Mouse (Mus musculus) liver, embryonic 14.5 days (tissue): Measurements from ENCODE around the gene Anapc15. TPM values are rescaled to one million over a fixed set of nuclear protein-coding genes. Genes with fewer than 3 reads are reported as not detected.
A peak's percentile ranks its signal among the peaks of the same experiment; 100 is the strongest.

Experiments used
- ATAC-seq: fragments of 200-750 bp; cut with Nextera tagmentation; 2 replicates; pipeline ENCODE4 v1.8.0; 2017; ENCODE audit warnings: moderate number of reproducible peaks, mild to moderate bottlenecking, moderate library complexity; ENCODE audit not compliant: insufficient read depth
- DNase-seq, 3 experiments: peaks; one replicate each; pipeline ENCODE4 v3.0.0-alpha.2; 2012 to 2013; ENCODE audit warnings: low read depth in 3 of 3, low spot score in 3 of 3
- H3K27ac ChIP-seq: fragments of 300-500 bp; sonication (generic); 2 replicates; pipeline ENCODE4 v1.5.1; 2014; ENCODE audit warnings: moderate library complexity, mild to moderate bottlenecking, control low read depth, inconsistent platforms
- H3K27me3 ChIP-seq: fragments of 300-500 bp; sonication (generic); 2 replicates; pipeline ENCODE4 v1.6.1; 2014; ENCODE audit warnings: mild to moderate bottlenecking, low read length, moderate library complexity; ENCODE audit not compliant: control insufficient read depth, insufficient read depth
- H3K36me3 ChIP-seq: fragments of 300-500 bp; sonication (generic); replicated peaks from 2 replicates; pipeline ENCODE4 v1.6.1; 2014; ENCODE audit warnings: low read depth; ENCODE audit not compliant: control insufficient read depth, insufficient read depth
- H3K4me1 ChIP-seq, 2 experiments: fragments of 200-500 bp in 1 of 2; fragments of 300-500 bp in 1 of 2; sonication (generic) in 1 of 2; replicated peaks; 2 replicates each; pipeline ENCODE4 v1.6.1; 2012 to 2014; ENCODE audit warnings: antibody characterized with exemption in 1 of 2, inconsistent platforms in 1 of 2, low read length in 1 of 2; ENCODE audit not compliant: control insufficient read depth in 2 of 2, insufficient read depth in 2 of 2
- H3K4me2 ChIP-seq: fragments of 300-500 bp; sonication (generic); 2 replicates; pipeline ENCODE4 v1.6.1; 2014; ENCODE audit warnings: low read depth, mild to moderate bottlenecking, control low read depth, moderate library complexity
- H3K4me3 ChIP-seq, 2 experiments: fragments of 200-500 bp in 1 of 2; fragments of 300-500 bp in 1 of 2; sonication (generic) in 1 of 2; 2 replicates each; pipeline ENCODE4 v1.5.1; 2012 to 2014; ENCODE audit warnings: low read depth in 2 of 2, low read length in 2 of 2, mild to moderate bottlenecking in 2 of 2, control low read depth in 1 of 2, inconsistent platforms in 1 of 2, moderate library complexity in 1 of 2; ENCODE audit not compliant: insufficient read depth in 1 of 2
- H3K9ac ChIP-seq: fragments of 300-500 bp; sonication (generic); replicated peaks from 2 replicates; pipeline ENCODE4 v1.6.1; 2014; ENCODE audit warnings: mild to moderate bottlenecking, control low read depth, moderate library complexity
- H3K9me3 ChIP-seq: fragments of 300-500 bp; sonication (generic); 2 replicates; pipeline ENCODE4 v1.6.1; 2016; ENCODE audit warnings: low read length, mixed read lengths; ENCODE audit not compliant: control insufficient read depth
- CTCF ChIP-seq: IDR thresholded peaks from 2 replicates; pipeline ENCODE4 v1.5.1; 2016; ENCODE audit warnings: antibody characterized with exemption, low read depth, control low read depth
- EP300 ChIP-seq: IDR thresholded peaks from 2 replicates; pipeline ENCODE4 v1.6.1; 2016; ENCODE audit warnings: antibody characterized with exemption, low read depth
- WGBS: fragments of 180-500 bp; shearing (Covaris S2); extraction: QIAGEN DNeasy Blood & Tissue Kit; methylation state at CpG from one replicate; pipeline ENCODE4 v1.1.7; 2014; ENCODE audit not compliant: insufficient replicate concordance; 5-methylcytosine and 5-hydroxymethylcytosine counted together
- polyA plus RNA-seq, 2 experiments: library from polyadenylated mRNA; depleted of rRNA in 1 of 2; stranded (reverse) in 1 of 2; unstranded in 1 of 2; fragments of >200 nt; fragmentation: Nextera tagmentation in 1 of 2; extraction: Ambion mirVana in 1 of 2; gene quantifications; 2 replicates each; pipeline versions ENCODE4 v1.2.1 to v1.2.3; 2012 to 2014

The Anapc15 gene
- polyA plus RNA-seq, 2 experiments, result 51.9 to 54.6 TPM

DNA sequence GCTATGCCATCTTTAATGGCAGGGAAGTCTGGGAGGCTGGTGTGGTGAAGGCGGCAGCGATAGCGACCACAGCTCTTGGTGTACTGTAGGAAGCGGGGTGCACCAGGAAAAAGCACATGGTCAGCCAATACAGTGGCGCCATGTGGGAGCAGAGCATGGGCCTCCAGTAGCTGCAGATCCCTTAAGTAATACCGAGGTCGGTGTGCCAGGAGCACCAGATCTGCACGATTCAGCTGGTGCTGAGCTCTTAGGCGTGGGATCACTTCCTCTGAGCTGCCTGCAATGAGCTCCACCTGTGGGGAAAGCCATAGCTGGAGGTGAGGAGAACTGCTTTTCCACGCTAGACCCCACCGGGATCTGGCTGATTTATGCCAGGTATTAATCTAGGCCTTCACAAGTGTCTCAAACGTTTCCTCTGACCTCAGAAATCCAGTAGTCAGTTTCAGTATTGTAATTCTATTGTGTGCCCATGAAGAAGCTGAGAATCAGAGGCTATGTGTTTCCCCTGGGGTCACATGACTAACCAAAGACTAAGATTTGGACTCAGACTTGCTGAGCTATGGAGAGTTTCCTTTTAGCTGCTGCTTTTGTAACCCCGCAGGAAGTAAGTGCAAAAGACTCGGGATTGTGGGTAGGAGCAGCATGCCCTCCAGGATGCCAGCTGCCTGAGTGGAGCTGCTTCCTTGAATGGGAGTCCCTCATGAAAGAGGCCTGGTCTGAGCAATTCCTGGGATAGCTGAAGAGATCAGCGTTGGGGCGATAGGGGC, 37.0 kb downstream of the Anapc15 start:
- no peak for TF ChIP-seq CTCF
- no peak for TF ChIP-seq EP300
- ATAC-seq, result no peak
- Histone ChIP-seq H3K9ac (no peak overlapping the region), H3K9me3 (no peaks in the 10 kb centered on the region), H3K4me3 (no peak overlapping the region), H3K4me2 (no peak overlapping the region), H3K4me1 (peaks cover 12 to 13% of the 10 kb centered on the region in 2 experiments), H3K27me3 (no peaks in the 10 kb centered on the region), H3K27ac (no peak overlapping the region), H3K36me3 (no peaks in the 10 kb centered on the region; the same call in 1 of the 2 replicates)
- DNase-seq, result no peak
- 81% methylated on average over 16 of the region's 16 CpGs for WGBS

DNA sequence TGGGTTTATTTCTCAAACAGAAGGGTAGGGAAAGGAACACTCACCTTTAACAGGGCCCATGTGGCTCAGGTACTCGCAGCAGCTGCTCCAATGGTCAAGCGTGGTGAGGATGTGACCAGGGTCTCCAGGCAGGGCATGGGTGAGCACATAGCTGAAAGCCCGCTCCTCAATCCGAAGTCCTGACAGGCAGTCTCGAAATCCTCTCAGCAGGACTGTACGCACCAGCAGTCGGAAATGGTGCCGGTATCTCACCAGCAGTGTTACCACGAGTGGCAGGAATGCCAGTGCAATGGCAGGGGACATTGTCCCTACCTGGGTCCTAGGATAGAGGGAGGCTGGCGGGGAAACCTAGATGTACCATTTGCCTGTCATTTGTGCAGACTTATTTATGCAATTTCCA, 38.5 kb downstream of the Anapc15 start:
- TF ChIP-seq EP300 (no peak), CTCF (no peak)
- Histone ChIP-seq H3K4me2 (no peak overlapping the region), H3K9ac (no peak overlapping the region), H3K27ac (no peak overlapping the region), H3K36me3 (no peaks in the 10 kb centered on the region; the same call in 1 of the 2 replicates), H3K4me1 (peaks cover 19% of the 10 kb centered on the region in 2 experiments), H3K4me3 (no peak overlapping the region), H3K27me3 (no peaks in the 10 kb centered on the region), H3K9me3 (no peaks in the 10 kb centered on the region)
- WGBS, result 79% methylated on average over 10 of the region's 10 CpGs
- ATAC-seq (no peak), DNase-seq (no peak)

DNA sequence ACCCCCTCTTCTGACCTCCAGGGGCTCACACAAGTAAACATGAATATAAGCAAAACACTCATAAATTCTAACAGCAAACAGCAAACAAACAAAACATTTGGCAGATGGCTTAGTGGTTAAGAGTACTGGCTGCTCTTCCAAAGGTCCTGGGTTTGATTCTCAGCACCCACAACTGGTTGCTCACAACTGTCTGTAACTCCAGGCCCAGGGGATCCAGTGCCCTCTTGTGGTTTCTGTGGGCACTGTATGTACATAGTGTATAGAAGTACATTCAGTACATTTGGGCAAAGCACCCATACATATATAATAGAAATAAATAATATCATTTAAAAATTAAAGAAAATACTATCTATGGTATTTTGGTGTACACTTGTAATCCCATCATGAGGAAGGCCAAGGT, 39.3 kb downstream of the Anapc15 start:
- no peaks in the 10 kb centered on the region for H3K9me3 ChIP-seq
- H3K9ac ChIP-seq, result no peak overlapping the region
- no peaks in the 10 kb centered on the region; the same call in 1 of the 2 replicates for H3K36me3 ChIP-seq
- no peak overlapping the region for H3K27ac ChIP-seq
- DNase-seq (no peak), ATAC-seq (no peak)
- peaks cover 14 to 19% of the 10 kb centered on the region in 2 experiments for H3K4me1 ChIP-seq
- no peak overlapping the region for H3K4me3 ChIP-seq
- no peaks in the 10 kb centered on the region for H3K27me3 ChIP-seq
- TF ChIP-seq EP300 (no peak), CTCF (peak; percentile 48)
- H3K4me2 ChIP-seq, result no peak overlapping the region

DNA sequence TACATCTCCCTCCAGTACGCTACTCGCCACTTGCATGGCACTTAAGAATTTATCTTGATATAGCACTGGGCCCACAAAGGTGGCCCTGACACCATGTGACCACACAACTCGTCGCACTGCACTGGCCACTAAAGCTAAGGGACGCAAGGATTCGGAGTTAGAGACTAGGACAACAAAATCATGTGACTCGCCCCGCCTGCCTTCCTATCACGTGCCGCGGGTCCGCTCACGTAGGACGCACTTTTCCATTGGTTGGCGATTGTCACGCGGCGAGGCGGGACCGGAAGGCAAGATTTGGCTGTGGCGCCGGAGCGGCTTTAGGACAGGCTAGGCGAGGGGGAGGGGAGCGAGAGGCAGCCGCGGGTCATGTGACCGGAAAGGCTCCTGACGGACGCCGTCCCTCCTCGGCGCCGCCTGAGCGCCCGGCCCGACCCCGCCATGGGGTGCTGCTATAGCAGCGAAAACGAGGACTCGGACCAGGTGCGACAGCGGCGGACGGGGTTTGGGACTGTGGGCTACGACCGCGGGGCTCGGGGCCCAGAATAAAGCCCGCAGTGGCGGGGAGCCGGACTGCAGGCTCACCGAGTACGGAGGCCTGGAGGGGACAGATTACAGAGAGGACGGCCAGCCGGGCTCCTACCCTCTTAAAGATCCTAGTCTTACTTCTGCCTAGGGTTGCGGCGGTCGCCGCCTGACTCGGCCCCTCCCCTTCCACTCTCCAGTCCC, 42.2 kb downstream of the Anapc15 start, which contains the start of gene Lamtor1:
Lamtor1 (plus strand) TSS at position 344 of the 726 bp plus-strand sequence.
- H3K4me2 ChIP-seq, result peak within 1 kb of the TSS; percentile 94
- WGBS, result under 1% methylated on average over 61 of the region's 61 CpGs
- H3K27me3 ChIP-seq, result no peaks in the 10 kb centered on the region
- ATAC-seq, result peak; percentile 96
- H3K4me3 ChIP-seq, result peak within 1 kb of the TSS; percentile 81 to 85
- H3K4me1 ChIP-seq, result peaks cover 14 to 24% of the 10 kb centered on the region in 2 experiments
- peak; percentile 99 for DNase-seq
- TF ChIP-seq CTCF, result peak; percentile 1; the same call in 1 of the 2 replicates
- no peak for TF ChIP-seq EP300
- no peaks in the 10 kb centered on the region for H3K9me3 ChIP-seq
- peak within 1 kb of the TSS; percentile 84 for H3K27ac ChIP-seq
- H3K36me3 ChIP-seq, result peaks cover 5% of the 10 kb centered on the region; the same call in 1 of the 2 replicates
- peak within 1 kb of the TSS; percentile 91 for H3K9ac ChIP-seq

DNA sequence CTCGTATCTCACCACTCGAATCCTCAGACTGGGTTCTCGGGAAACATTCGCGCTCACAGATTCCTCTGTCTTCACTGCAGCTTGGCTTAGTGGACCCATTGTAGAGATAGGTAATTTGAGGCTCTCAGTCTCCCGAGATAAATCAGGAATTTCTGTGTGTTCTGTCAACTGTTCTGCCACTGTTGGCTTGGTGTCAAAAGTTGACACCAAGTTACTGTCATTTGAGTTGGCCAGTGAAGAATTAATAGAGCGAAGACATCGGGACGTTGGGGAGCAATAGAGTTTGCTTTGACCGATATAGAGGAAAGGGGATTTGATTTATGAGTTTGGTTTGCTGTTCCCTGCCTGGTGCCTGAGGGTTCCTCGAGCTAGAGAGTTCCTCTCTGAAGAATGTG, 42.8 kb downstream of the Anapc15 start, which contains the start of gene Tomt:
Tomt (minus strand) TSS at position 73 of the 395 bp plus-strand sequence.
- H3K27ac ChIP-seq, result peak within 1 kb of the TSS; percentile 84
- H3K4me2 ChIP-seq, result peak within 1 kb of the TSS; percentile 94
- no peaks in the 10 kb centered on the region for H3K9me3 ChIP-seq
- H3K4me3 ChIP-seq, result peak within 1 kb of the TSS; percentile 81 to 85
- no peak for DNase-seq
- H3K4me1 ChIP-seq, result peaks cover 14 to 24% of the 10 kb centered on the region in 2 experiments
- H3K27me3 ChIP-seq, result no peaks in the 10 kb centered on the region
- TF ChIP-seq EP300 (no peak), CTCF (no peak)
- H3K9ac ChIP-seq, result peak within 1 kb of the TSS; percentile 91
- peaks cover 7% of the 10 kb centered on the region for H3K36me3 ChIP-seq
- WGBS, result 4% methylated on average over 11 of the region's 11 CpGs
- ATAC-seq, result no peak
